In genomic region chr11:94936851-94937295, GRCm38 (mm10) we compare ENCODE assay signal across 8 mouse cellular contexts. TPM values are rescaled to one million over a fixed set of nuclear protein-coding genes. Genes with fewer than 3 reads are reported as not detected.
DNase-seq lines count a peak whose midpoint lies in the region; ATAC-seq and TF ChIP-seq lines count a peak whose summit lies in the region.

No protein-coding gene starts in this region.

- peak overlapping the region; percentile 53 to 57 for H3K4me3 ChIP-seq in ES-E14 (ENCODE audit: insufficient read depth in 1 of 2, low read depth in 1 of 2, low read length in 2 of 2, poor library complexity in 1 of 2, severe bottlenecking in 1 of 2)
- peak overlapping the region; percentile 23; the same call in 1 of the 2 replicates for H3K4me3 ChIP-seq in forebrain, embryonic 14.5 days (ENCODE audit: low read depth, low read length)
- peak overlapping the region; percentile 23 for H3K4me3 ChIP-seq in liver, embryonic 16.5 days (ENCODE audit: low read depth, low read length)
- peak overlapping the region; percentile 35 for H3K4me3 ChIP-seq in neural tube, embryonic 13.5 days

- H3K9ac ChIP-seq in ES-E14 (ENCODE audit: insufficient read depth, low read depth, low read length, poor library complexity, severe bottlenecking): peak overlapping the region; percentile 40; the same call in 1 of the 2 replicates
- H3K9ac ChIP-seq in forebrain, embryonic 14.5 days (ENCODE audit: low read length): no peak overlapping the region
- no peak overlapping the region for H3K9ac ChIP-seq in liver, embryonic 16.5 days (ENCODE audit: low read depth, low read length)
- H3K9ac ChIP-seq in neural tube, embryonic 13.5 days: peak overlapping the region; percentile 58

- peak; percentile 50; the same call in 1 of the 2 replicates for ATAC-seq in cerebellum, adult (ENCODE audit: insufficient number of reproducible peaks, low FRiP score, low TSS enrichment)
- ATAC-seq in forebrain, embryonic 14.5 days: peak; percentile 75
- peak; percentile 40; the same call in 1 of the 2 replicates for ATAC-seq in liver, embryonic 16.5 days (ENCODE audit: low read depth)
- ATAC-seq in neural tube, embryonic 13.5 days (ENCODE audit: low read depth): peak; percentile 68

- peak; percentile 91 for DNase-seq in ES-E14 (ENCODE audit: low read depth, low spot score)
- DNase-seq in forebrain, embryonic 14.5 days (ENCODE audit: low spot score): peak; percentile 92
- DNase-seq in heart, postnatal 14 days: peak; percentile 91 to 94
- peak; percentile 73 for DNase-seq in large intestine, adult 2 months (ENCODE audit: low read depth, low spot score)
- DNase-seq in telencephalon, adult 2 months (ENCODE audit: low read depth, low spot score): peak; percentile 57

- H3K36me3 ChIP-seq in ES-E14 (ENCODE audit: control insufficient read depth, insufficient read depth, low read length, poor library complexity, severe bottlenecking): no peaks in the 10 kb centered on the region
- H3K36me3 ChIP-seq in forebrain, embryonic 14.5 days (ENCODE audit: control insufficient read depth, insufficient read depth, low read length): no peaks in the 10 kb centered on the region
- H3K36me3 ChIP-seq in liver, embryonic 16.5 days (ENCODE audit: control insufficient read depth, insufficient read depth): no peaks in the 10 kb centered on the region
- H3K36me3 ChIP-seq in neural tube, embryonic 13.5 days: no peaks in the 10 kb centered on the region

- H3K4me2 ChIP-seq in forebrain, embryonic 14.5 days (ENCODE audit: low read length): peak overlapping the region; percentile 51
- H3K4me2 ChIP-seq in liver, embryonic 16.5 days (ENCODE audit: low read depth, low read length): peak overlapping the region; percentile 48
- H3K4me2 ChIP-seq in neural tube, embryonic 13.5 days: peak overlapping the region; percentile 59

- 0% methylated on average over 17 of the region's 17 CpGs for WGBS in forebrain, embryonic 14.5 days
- under 1% methylated on average over 17 of the region's 17 CpGs for WGBS in large intestine, adult 2 months
- under 1% methylated on average over 17 of the region's 17 CpGs for WGBS in liver, embryonic 16.5 days (ENCODE audit: insufficient replicate concordance)
- 2% methylated on average over 14 of the region's 17 CpGs for WGBS in neural tube, embryonic 13.5 days

- H3K4me1 ChIP-seq in ES-E14 (ENCODE audit: control insufficient read depth in 2 of 2, insufficient read depth in 2 of 2, low read length in 2 of 2, poor library complexity in 1 of 2): peaks cover 0 to 3% of the 10 kb centered on the region in 2 experiments; a peak in 1 of 4 replicates
- peaks cover 8% of the 10 kb centered on the region for H3K4me1 ChIP-seq in forebrain, embryonic 14.5 days (ENCODE audit: control insufficient read depth, insufficient read depth, low read length)
- H3K4me1 ChIP-seq in liver, embryonic 16.5 days (ENCODE audit: control insufficient read depth, low read depth, low read length): peaks cover 2% of the 10 kb centered on the region
- H3K4me1 ChIP-seq in neural tube, embryonic 13.5 days (replicated peaks): peaks cover 21% of the 10 kb centered on the region

- in situ Hi-C loops in ES-E14 (cut with MboI; ENCODE audit: low sequenced_read_pairs in 2 of 2, unreplicated experiment in 2 of 2): loop anchor here in 1 of 2 experiments (5.0 kb wide), 1 partner anchor 75 kb away; no protein-coding TSS in a partner anchor

- intact Hi-C loops in heart, postnatal 14 days (cut with DNase I): loop anchor here (1.0 to 5.0 kb wide), 5 partner anchors 71 to 205 kb away; partner anchors contain the start of gene Pdk2

- H3K9me3 ChIP-seq in ES-E14 (ENCODE audit: control insufficient read depth, insufficient read depth, low read depth, low read length): no peaks in the 10 kb centered on the region
- H3K9me3 ChIP-seq in forebrain, embryonic 14.5 days (replicated peaks; ENCODE audit: control insufficient read depth, low read length): no peaks in the 10 kb centered on the region
- H3K9me3 ChIP-seq in liver, embryonic 16.5 days (replicated peaks; ENCODE audit: control insufficient read depth, low read length): no peaks in the 10 kb centered on the region
- H3K9me3 ChIP-seq in neural tube, embryonic 13.5 days: no peaks in the 10 kb centered on the region

- H3K27me3 ChIP-seq in forebrain, embryonic 14.5 days (replicated peaks; ENCODE audit: control insufficient read depth, insufficient read depth, low read length): peaks cover 49% of the 10 kb centered on the region
- H3K27me3 ChIP-seq in liver, embryonic 16.5 days (ENCODE audit: control insufficient read depth, insufficient read depth, low read depth, low read length): peaks cover 62% of the 10 kb centered on the region
- peaks cover 86% of the 10 kb centered on the region for H3K27me3 ChIP-seq in neural tube, embryonic 13.5 days

- H3K27ac ChIP-seq in ES-E14 (ENCODE audit: insufficient read depth, low read depth, low read length, poor library complexity, severe bottlenecking): no peak overlapping the region
- no peak overlapping the region for H3K27ac ChIP-seq in forebrain, embryonic 14.5 days (ENCODE audit: low read depth, low read length)
- H3K27ac ChIP-seq in liver, embryonic 16.5 days (ENCODE audit: low read length): no peak overlapping the region
- H3K27ac ChIP-seq in neural tube, embryonic 13.5 days (replicated peaks): no peak overlapping the region

TF ChIP-seq in ES-E14, 5 proteins besides CTCF, POLR2A, EP300 and RAD21:
- no peak for TF ChIP-seq CHD2 (IDR thresholded peaks at IDR 0.05; ENCODE audit: low read depth, low read length)
- no peak for TF ChIP-seq ZNF384 (IDR thresholded peaks at IDR 0.05; ENCODE audit: low read depth, low read length)
- TF ChIP-seq ZC3H11A (IDR thresholded peaks at IDR 0.05; ENCODE audit: borderline replicate concordance, low read depth, low read length): peak; percentile 47; the same call in 1 of the 2 replicates
TF ChIP-seq in ES-E14: peak in this region for 1.

RNA-seq across cellular contexts. Expression of gene Col1a1, which starts 0.8 kb away (rescaled TPM):
- total RNA-seq in ES-E14 (2012; rRNA removed): 37.5 and 125 TPM in 2 replicates
- polyA plus RNA-seq in forebrain, embryonic 14.5 days (2014; fragmentation: Nextera tagmentation; extraction: Ambion mirVana): 20.6 and 41.7 TPM in 2 replicates
- 100 to 1,000 TPM; 475 to 551 TPM for total RNA-seq in heart, postnatal 14 days (2021)
- polyA plus RNA-seq in large intestine, adult 2 months (2012; rRNA removed): 39.6 and 45.7 TPM in 2 replicates
- 65.0 and 89.1 TPM in 2 replicates for polyA plus RNA-seq in liver, embryonic 16.5 days (2015; fragmentation: Nextera tagmentation; extraction: Ambion mirVana)
- 187 and 207 TPM in 2 replicates for polyA plus RNA-seq in neural tube, embryonic 13.5 days (2015; fragmentation: Nextera tagmentation; extraction: Ambion mirVana)

RNA-seq across cellular contexts. Expression of gene Hils1, which starts 30.5 kb away (rescaled TPM):
- not detected in 2 replicates for total RNA-seq in ES-E14 (2012; rRNA removed)
- polyA plus RNA-seq in forebrain, embryonic 14.5 days (2014; fragmentation: Nextera tagmentation; extraction: Ambion mirVana): not detected in 2 replicates
- not detected for total RNA-seq in heart, postnatal 14 days (2021)
- not detected in 2 replicates for polyA plus RNA-seq in large intestine, adult 2 months (2012; rRNA removed)
- polyA plus RNA-seq in liver, embryonic 16.5 days (2015; fragmentation: Nextera tagmentation; extraction: Ambion mirVana): not detected in 2 replicates
- not detected in 2 replicates for polyA plus RNA-seq in neural tube, embryonic 13.5 days (2015; fragmentation: Nextera tagmentation; extraction: Ambion mirVana)

RNA-seq across cellular contexts. Expression of gene Sgca, which starts 39.3 kb away (rescaled TPM):
- 0.74 TPM in 1 of 2 replicates, not detected in the other for total RNA-seq in ES-E14 (2012; rRNA removed)
- polyA plus RNA-seq in forebrain, embryonic 14.5 days (2014; fragmentation: Nextera tagmentation; extraction: Ambion mirVana): not detected in 2 replicates
- total RNA-seq in heart, postnatal 14 days (2021): 100 to 1,000 TPM; 135 to 139 TPM
- 4.7 and 7.2 TPM in 2 replicates for polyA plus RNA-seq in large intestine, adult 2 months (2012; rRNA removed)
- polyA plus RNA-seq in liver, embryonic 16.5 days (2015; fragmentation: Nextera tagmentation; extraction: Ambion mirVana): 0.86 and 0.96 TPM in 2 replicates
- 1.8 TPM in 1 of 2 replicates, not detected in the other for polyA plus RNA-seq in neural tube, embryonic 13.5 days (2015; fragmentation: Nextera tagmentation; extraction: Ambion mirVana)

RNA-seq across cellular contexts. Expression of gene Ppp1r9b, which starts 54.0 kb away (rescaled TPM):
- total RNA-seq in ES-E14 (2012; rRNA removed): 29.5 and 32.6 TPM in 2 replicates
- polyA plus RNA-seq in forebrain, embryonic 14.5 days (2014; fragmentation: Nextera tagmentation; extraction: Ambion mirVana): 20.8 and 21.8 TPM in 2 replicates
- total RNA-seq in heart, postnatal 14 days (2021): 10 to 100 TPM; 50.5 to 52.1 TPM
- 18.9 and 20.0 TPM in 2 replicates for polyA plus RNA-seq in large intestine, adult 2 months (2012; rRNA removed)
- polyA plus RNA-seq in liver, embryonic 16.5 days (2015; fragmentation: Nextera tagmentation; extraction: Ambion mirVana): 7.1 and 7.6 TPM in 2 replicates
- polyA plus RNA-seq in neural tube, embryonic 13.5 days (2015; fragmentation: Nextera tagmentation; extraction: Ambion mirVana): 18.0 and 19.3 TPM in 2 replicates

Comparison
In these comparisons a context has a peak if more than half of its experiments do, and no peak if none do; other contexts are left out.
1. H3K9ac ChIP-seq: peak in ES-E14 (single experiment) and neural tube, embryonic 13.5 days (single experiment); none in forebrain, embryonic 14.5 days (single experiment) and liver, embryonic 16.5 days (single experiment).
2. Peak in every context shown above with its lines, with median percentiles within 50 percentile points of each other: DNase-seq, H3K4me3 ChIP-seq, ATAC-seq and H3K4me2 ChIP-seq.